Mouse (Mus musculus): ENCODE data around the gene Ldah.
A peak's percentile ranks its signal among the peaks of the same experiment; 100 is the strongest.
"Not testable (repeated sequence)": the region's sequence is repeated elsewhere in the genome, so short reads cannot be mapped to it uniquely, and the experiment has no call there.

The Ldah gene

GRCm38 (mm10) chr12:8207978-8208403, at the start of gene Ldah:
TSS of gene Ldah (plus strand) at chr12:8208107.
- peak; percentile 59 to 86 for DNase-seq (ENCODE audit: low read depth in 1 of 2, low spot score in 2 of 2)

GRCm38 (mm10) chr12:8167743-8168142, 40.2 kb upstream of the Ldah start:
- no peak for DNase-seq (ENCODE audit: low read depth in 1 of 2, low spot score in 2 of 2)

- no peak for DNase-seq (ENCODE audit: low read depth in 1 of 2, low spot score in 2 of 2)
Observed at GRCm38 (mm10) chr12:8180921-8181320, 27.0 kb upstream of the Ldah start.

GRCm38 (mm10) chr12:8181744-8182143, 26.2 kb upstream of the Ldah start:
- no peak for DNase-seq (ENCODE audit: low read depth in 1 of 2, low spot score in 2 of 2)

GRCm38 (mm10) chr12:8184518-8184917, 23.4 kb upstream of the Ldah start:
- DNase-seq (ENCODE audit: low read depth in 1 of 2, low spot score in 2 of 2): no peak

- no peak for DNase-seq (ENCODE audit: low read depth in 1 of 2, low spot score in 2 of 2)
Observed at GRCm38 (mm10) chr12:8188161-8188560, 19.7 kb upstream of the Ldah start.

- DNase-seq (ENCODE audit: low read depth in 1 of 2, low spot score in 2 of 2): not testable (repeated sequence)
Observed at GRCm38 (mm10) chr12:8188796-8189535, 18.9 kb upstream of the Ldah start.

- no peak for DNase-seq (ENCODE audit: low read depth in 1 of 2, low spot score in 2 of 2)
Observed at GRCm38 (mm10) chr12:8189722-8190121, 18.2 kb upstream of the Ldah start.

- DNase-seq (ENCODE audit: low read depth in 1 of 2, low spot score in 2 of 2): no peak
Observed at GRCm38 (mm10) chr12:8205721-8206120, 2.2 kb upstream of the Ldah start.

- no peak for DNase-seq (ENCODE audit: low read depth in 1 of 2, low spot score in 2 of 2)
Observed at GRCm38 (mm10) chr12:8207578-8207977, 329 bp upstream of the Ldah start.

- no peak for DNase-seq (ENCODE audit: low read depth in 1 of 2, low spot score in 2 of 2)
Observed at GRCm38 (mm10) chr12:8216392-8217280, 8.7 kb downstream of the Ldah start.

GRCm38 (mm10) chr12:8223036-8223435, 15.1 kb downstream of the Ldah start:
- no peak for DNase-seq (ENCODE audit: low read depth in 1 of 2, low spot score in 2 of 2)

- no peak for DNase-seq (ENCODE audit: low read depth in 1 of 2, low spot score in 2 of 2)
Observed at GRCm38 (mm10) chr12:8231101-8231500, 23.2 kb downstream of the Ldah start.

GRCm38 (mm10) chr12:8232679-8233078, 24.8 kb downstream of the Ldah start:
- no peak for DNase-seq (ENCODE audit: low read depth in 1 of 2, low spot score in 2 of 2)

- no peak for DNase-seq (ENCODE audit: low read depth in 1 of 2, low spot score in 2 of 2)
Observed at GRCm38 (mm10) chr12:8242181-8242580, 34.3 kb downstream of the Ldah start.

GRCm38 (mm10) chr12:8244746-8245145, 36.8 kb downstream of the Ldah start:
- no peak for DNase-seq (ENCODE audit: low read depth in 1 of 2, low spot score in 2 of 2)

GRCm38 (mm10) chr12:8260297-8260696, 52.4 kb downstream of the Ldah start:
- no peak for DNase-seq (ENCODE audit: low read depth in 1 of 2, low spot score in 2 of 2)

- DNase-seq (ENCODE audit: low read depth in 1 of 2, low spot score in 2 of 2): no peak
Observed at GRCm38 (mm10) chr12:8266311-8266710, 58.4 kb downstream of the Ldah start.

GRCm38 (mm10) chr12:8269627-8270026, 61.7 kb downstream of the Ldah start:
- DNase-seq (ENCODE audit: low read depth in 1 of 2, low spot score in 2 of 2): no peak

GRCm38 (mm10) chr12:8271405-8271804, 63.5 kb downstream of the Ldah start:
- no peak for DNase-seq (ENCODE audit: low read depth in 1 of 2, low spot score in 2 of 2)

- no peak for DNase-seq (ENCODE audit: low read depth in 1 of 2, low spot score in 2 of 2)
Observed at GRCm38 (mm10) chr12:8273471-8274171, 65.7 kb downstream of the Ldah start.

- no peak for DNase-seq (ENCODE audit: low read depth in 1 of 2, low spot score in 2 of 2)
Observed at GRCm38 (mm10) chr12:8275424-8275823, 67.5 kb downstream of the Ldah start.

Data from monocyte, adult 2 months (primary cell).